Mouse (Mus musculus) monocyte, adult 2 months (primary cell): ENCODE data around the gene Shkbp1.

Experiments
- DNase-seq, 2 experiments: peaks; one replicate each; pipeline ENCODE4 v3.0.0; 2022; ENCODE audit warnings: low spot score in 2 of 2, low read depth in 1 of 2

Shkbp1 gene

DNA sequence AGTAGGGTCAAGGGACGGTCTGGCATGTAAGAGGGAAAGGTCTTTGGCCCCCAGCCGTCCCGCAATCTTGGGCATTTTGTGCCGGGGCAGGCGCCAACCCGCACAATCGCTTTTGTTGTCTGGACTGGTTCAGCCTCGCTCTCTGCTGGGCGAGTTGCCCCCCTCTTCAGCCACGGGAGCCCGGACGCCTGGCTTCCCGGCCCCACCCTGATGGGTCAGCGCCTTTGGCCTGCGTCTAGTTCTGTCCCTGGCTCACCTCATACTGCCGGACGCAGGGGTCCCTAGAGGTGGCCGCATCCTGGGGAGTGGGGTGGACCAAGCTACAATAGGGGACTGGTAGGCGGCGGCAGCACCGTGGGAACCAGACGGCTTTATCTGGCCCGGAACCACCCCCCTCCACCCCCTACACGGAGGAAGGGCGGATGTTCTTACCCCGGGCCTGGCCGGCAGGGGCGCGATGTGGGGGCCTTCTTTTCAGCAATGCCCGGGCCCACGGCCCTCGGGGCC is 21.4 kb downstream of the Shkbp1 start:
- DNase-seq = no peak

DNA sequence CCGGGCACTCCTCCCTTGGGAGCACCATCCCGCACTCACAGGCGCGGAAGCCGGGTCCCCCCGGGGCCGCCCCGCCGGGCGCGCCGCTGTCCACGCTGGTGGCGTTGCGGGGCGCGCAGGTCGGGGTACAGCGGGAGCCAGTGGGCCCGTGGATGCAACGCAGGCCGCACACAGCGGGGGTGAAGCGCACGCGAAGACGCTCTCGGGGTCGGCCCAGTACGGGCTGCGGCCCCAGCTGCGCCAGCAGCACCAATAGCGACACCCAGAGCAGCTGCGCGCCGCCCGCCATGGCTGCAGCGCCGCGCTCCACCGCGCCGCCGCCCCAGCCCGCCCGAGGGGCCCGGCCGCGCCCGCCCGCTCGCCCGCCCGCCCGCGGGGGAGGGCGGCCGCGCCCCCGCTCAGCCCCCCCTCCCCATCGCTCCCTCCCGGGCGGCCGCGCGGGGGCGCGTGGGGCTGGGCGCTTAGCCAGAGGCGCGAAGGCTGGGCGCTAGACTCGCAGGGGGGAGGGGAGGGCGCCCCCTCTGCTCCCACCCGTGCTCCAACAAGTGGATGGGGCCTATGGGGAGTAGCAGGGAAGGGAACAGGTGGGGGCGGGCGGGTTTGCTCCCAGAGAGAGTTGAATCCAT is 22.4 kb downstream of the Shkbp1 start:
- no peak for DNase-seq

DNA sequence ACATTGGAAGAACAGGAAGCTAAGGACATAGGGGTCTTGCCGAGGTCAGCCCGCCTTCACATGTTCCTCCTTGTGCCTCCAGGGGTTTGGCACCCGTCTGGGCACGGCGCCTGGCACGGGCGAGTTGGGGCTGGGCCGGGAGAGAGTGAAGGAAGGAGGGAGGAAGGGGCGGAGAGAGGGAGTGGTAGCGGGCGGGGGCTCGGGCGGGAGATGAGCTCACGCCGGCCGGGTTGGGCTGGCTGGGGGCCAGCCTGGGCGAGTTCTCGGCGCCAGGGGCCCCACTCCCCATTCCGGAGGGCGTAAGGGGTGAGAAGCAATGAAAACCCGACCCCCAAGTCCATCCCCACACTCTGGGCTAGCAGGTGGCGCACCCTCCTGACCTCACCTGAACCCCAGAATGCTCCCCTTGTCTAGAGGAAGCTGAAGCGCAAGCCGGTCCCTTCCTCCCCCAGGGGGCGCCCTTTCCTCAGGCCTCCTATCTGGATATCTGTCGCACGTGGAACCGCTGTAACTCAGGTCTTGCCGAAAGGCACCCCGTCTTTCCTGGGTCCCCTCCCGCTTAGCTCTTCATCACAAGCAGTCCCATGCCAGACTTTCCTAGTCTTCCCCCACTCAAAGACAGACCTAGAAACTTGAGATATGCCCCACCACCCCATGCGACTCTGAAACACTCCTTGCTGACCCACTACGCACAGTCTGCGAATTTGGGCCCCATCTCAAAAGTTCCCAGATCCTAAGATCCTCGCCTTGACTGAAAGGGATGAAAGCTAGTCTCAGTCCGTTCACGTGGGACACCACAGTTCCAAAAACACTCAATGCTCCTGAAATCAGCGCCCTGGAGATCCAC is 23.2 kb downstream of the Shkbp1 start:
- peak in 1 of 2 experiments; percentile 67 for DNase-seq

DNA sequence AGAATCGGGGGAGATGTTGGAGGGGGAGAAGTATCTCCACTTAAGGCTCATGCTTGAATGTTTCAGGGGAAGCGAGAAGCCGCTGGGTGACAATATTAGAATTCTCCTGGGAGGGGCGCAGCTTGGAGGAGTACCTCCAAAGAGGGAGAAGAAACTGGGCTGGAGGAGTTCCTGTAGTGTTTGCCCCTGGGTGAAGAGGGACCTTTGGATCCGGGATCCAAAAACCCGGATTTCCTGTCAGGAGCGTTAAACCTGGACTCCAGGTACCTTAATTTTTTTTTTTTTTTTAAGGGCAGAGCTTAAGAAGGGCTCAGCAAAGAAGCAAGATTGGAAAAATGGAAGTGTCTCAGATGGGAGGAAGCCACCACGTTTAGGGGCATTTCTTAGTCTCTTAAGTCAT is 24.0 kb downstream of the Shkbp1 start:
- DNase-seq = no peak

GRCm38 (mm10) chr7:27331541-27331851 is 24.3 kb downstream of the Shkbp1 start:
- no peak for DNase-seq

DNA sequence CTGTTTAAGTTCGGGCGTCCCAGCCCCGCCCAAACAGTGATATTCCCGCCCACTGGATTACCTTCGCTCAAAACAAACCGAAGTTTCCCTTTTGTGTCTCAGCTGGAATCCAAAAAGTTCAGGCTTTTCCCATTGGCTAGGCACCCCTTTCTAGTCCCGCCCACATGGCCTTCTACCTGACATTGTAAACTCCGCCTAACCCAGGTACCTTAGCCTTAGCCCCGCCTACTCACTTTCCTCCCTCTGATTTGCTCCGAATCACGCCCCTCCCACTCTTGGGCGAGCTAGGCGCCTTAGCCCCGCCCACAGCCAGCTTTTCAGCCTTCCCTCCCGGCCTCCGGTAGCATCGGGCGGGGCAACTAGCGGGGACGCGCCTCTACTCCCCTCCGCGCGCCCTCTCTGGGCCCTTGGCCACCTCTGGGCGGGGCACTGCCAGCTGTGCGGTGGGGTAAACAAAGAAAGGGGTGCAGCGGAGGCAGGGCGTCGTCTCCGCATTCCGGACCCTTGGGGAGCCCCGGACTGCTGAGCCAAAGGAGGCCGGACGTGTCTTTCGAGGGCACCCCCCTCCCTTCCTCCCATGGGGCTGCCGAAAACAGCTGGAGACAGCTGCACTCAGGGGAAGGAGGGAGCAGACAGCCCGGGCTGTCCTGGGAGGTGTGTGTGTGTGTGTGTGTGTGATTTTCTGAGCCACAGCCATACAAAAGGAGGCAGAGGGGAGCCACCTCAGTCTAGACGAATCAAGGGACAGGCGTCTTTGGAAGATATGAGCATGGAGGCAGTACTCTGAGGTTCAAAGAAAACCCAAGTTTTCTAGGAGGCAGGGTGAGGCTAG is 24.9 kb downstream of the Shkbp1 start:
- DNase-seq = peak; percentile 32 to 55

DNA sequence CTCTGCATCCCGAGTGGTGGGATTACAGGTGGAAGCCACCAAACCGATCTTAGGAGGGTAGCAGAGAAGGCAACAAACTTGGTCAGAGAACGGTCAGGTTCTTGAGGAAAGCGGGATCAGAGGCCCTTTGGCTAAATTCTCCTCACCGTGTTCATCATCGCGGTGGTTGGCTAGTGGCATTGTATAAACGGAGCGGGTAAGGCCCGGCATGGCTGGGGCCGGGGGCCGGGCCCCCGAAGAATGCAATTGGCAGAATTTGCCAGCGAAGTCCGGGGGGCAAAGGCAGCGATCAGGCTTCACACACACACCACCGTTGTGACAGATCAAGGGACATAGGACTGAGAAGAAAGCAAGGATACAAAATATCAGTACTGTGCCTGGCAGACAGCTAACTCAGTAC is 25.8 kb downstream of the Shkbp1 start:
- no peak for DNase-seq

- DNase-seq = peak; percentile 58 to 87
Measured at GRCm38 (mm10) chr7:27329326-27329947, 26.4 kb downstream of the Shkbp1 start.

- DNase-seq = no peak
Measured at GRCm38 (mm10) chr7:27328648-27329047, 27.2 kb downstream of the Shkbp1 start.

GRCm38 (mm10) chr7:27328161-27328560 is 27.7 kb downstream of the Shkbp1 start:
- DNase-seq = no peak

DNA sequence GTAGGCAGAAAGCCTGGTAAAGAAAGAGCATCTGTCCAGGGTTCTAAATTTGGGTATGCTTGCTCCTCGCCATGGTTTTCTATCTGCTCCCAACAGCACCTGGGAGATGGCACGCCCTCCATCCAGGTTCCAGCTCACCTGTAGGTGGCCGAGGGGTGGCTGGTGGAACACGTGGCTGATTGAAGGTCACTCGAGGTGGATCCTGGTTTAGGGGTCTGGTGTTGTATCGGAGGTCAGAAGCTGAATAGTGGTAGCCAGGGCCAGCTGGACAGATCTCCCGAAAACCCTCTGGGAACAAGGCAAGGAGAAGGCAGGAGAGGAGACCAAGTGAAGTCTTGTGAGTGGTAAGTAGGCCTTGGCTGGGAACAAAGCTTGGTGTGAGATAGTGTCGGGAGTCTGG is 28.3 kb downstream of the Shkbp1 start:
- no peak for DNase-seq

DNA sequence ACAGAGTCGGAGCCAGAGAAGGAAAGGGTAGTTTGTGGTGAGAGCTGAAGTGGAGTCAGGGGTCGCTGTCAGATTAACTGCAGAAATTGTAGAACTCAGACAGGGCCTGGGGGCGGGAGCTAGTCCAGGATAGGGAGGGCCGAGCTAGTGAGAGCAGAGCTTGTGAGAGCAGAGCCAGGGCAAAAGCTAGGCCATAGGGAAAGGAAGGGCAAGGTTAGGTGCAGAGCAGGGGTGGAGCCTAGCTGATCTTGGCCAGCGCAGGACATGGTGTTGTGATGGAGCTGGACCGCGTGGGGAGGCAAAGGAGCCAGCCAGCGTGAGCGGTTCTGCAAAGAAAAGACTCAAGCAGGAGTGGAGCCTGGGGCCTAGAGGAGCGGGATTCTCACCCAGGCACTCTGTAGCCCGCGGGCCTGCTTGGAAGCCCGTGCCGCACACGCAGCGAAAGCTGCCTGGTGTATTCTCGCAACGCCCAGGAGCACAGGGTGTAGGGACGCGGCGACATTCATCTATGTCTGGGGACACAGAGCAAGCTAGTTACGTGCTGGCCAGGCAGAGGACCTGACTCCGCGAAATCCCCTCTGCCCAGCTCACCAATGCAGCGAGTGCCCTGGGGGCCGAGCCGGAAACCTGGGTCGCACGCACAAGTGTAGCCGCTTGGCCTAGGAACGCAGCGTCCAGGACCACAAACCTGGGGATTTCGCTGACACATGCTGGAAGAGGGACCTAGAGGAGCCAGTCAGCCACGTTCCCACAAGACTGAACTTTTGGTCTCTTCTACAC is 29.5 kb downstream of the Shkbp1 start:
- no peak for DNase-seq

DNA sequence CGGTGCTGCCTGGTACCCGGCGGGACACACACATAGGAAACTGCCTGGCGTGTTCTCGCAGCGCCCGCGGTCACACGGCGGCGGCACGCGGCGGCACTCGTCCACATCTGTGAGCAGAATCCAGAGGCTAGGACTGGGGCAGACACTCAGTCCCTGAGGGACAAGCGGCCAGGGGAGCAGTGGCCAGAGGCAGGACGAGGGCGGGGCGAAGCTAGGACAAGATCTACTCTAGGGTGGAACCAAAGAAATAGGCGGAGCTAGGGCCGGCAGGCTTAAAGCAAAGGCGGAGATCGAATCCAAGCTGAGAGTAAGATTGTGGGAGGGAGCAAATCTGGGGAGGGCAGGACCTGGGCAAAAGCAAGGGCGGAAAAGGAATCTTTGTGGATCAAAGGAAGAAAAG is 30.1 kb downstream of the Shkbp1 start:
- no peak for DNase-seq

- DNase-seq = no peak
Measured at GRCm38 (mm10) chr7:27324928-27325327, 30.9 kb downstream of the Shkbp1 start.

DNA sequence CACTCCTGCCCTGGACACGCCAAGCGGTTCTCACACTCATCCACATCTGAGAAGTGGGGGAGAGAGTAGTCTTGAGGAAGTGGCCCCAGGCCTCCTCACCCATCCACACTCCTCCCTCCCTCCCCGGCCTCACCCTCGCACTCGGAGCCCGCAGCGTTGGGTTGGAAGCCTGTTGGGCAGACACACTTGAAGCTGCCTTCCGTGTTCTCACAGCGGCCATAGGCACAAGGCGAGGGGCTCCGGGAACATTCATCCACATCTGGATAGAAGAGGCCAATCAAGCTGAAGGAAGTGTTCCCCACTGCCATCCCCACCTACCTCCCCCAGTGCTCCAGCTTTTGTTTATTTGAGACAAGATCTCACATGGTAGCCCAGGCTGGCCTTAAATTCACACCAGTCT is 31.7 kb downstream of the Shkbp1 start:
- no peak for DNase-seq

DNA sequence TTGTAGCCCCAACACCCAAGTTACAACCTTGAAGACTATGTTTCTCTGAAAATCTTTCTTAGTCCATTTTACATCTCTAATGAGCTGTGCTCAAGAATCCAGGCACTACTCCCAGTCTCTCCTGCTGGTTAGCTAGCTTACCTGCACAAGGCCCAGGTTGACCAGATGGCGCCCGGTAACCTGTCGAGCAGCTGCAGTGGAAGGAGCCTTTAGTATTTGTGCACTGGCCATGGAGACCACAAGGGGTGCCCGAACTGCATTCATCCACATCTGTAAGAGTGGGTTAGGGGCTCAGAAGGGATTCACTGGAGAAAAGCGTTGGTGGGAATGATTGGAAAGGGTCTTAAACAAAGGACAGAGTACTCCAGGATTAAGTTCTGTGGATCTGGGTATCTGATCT is 32.8 kb downstream of the Shkbp1 start:
- no peak for DNase-seq

GRCm38 (mm10) chr7:27322291-27322690 is 33.5 kb downstream of the Shkbp1 start:
- no peak for DNase-seq

- no peak for DNase-seq
Measured at GRCm38 (mm10) chr7:27319411-27319810, 36.4 kb downstream of the Shkbp1 start.

GRCm38 (mm10) chr7:27315958-27316357 is 39.9 kb downstream of the Shkbp1 start:
- DNase-seq = no peak

DNA sequence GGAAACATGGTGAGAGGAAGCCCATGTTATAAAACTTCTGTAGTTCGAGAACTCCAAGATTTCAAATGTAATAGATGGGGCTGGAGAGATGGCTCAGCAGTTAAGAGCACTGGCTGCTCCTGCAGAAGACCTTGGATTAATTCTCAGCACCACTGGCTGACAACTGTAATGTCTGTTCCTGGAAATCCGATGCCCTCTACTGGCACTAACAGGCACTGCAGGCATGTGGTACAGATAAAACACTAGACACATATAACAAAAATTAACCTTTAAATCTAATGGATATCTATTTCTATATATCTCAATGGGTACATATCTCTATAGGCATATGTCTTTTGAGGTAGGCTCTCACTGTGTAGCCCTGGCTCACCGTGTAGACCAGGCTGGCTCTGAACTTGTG is 41.4 kb downstream of the Shkbp1 start:
- no peak for DNase-seq
